Mouse (Mus musculus) layer of hippocampus, adult 6 months (tissue): ENCODE measurements around the gene Neurl3. TPM values are rescaled to one million over a fixed set of nuclear protein-coding genes. Genes with fewer than 3 reads are reported as not detected.

Experiments used
- long read RNA-seq, 2 experiments: library from polyadenylated mRNA; unstranded; transcript quantifications; one replicate each; pipeline ENCODE4 v2.0.0; 2019 to 2020
- polyA plus RNA-seq: library from polyadenylated mRNA; unstranded; fragments of <200 nt; fragmentation: Nextera tagmentation; gene quantifications from 2 replicates; pipeline ENCODE4 v1.2.3, GENCODE M21; 2021

The Neurl3 gene
- 0.50 and 0.53 TPM in 2 replicates for polyA plus RNA-seq
- long read RNA-seq, experiment 1, partial matches to known transcripts: 0 of 2 reads
- long read RNA-seq, experiment 1, other reads (novel, unspliced or antisense): 0 of 2 reads
- long read RNA-seq, experiment 2, partial matches to known transcripts: 0 of 1 reads
- long read RNA-seq, experiment 2, other reads (novel, unspliced or antisense): 0 of 1 reads

GRCm38 (mm10) chr1:36274455-36274854 lies at the start of gene Neurl3:
Gene Neurl3 (minus strand): TSS chr1:36274679.

GRCm38 (mm10) chr1:36307495-36308280 lies 33.2 kb upstream of the Neurl3 start, which contains the start of gene Arid5a:
Gene Arid5a (plus strand): TSS chr1:36307733.

GRCm38 (mm10) chr1:36244058-36244827 lies 30.2 kb downstream of the Neurl3 start, which contains the start of gene Uggt1:
Gene Uggt1 (minus strand): TSS chr1:36244720.

Other genes with a start within 250 kb of the Neurl3 start
- gene Hs6st1, start 206.3 kb downstream of the Neurl3 start, polyA plus RNA-seq: 2.1 and 2.4 TPM in 2 replicates
- gene Uggt1, start 30.0 kb downstream of the Neurl3 start, polyA plus RNA-seq: 3.9 and 5.2 TPM in 2 replicates
- 4.6 and 6.5 TPM in 2 replicates for gene Arid5a, start 33.1 kb upstream of the Neurl3 start, polyA plus RNA-seq
- gene Kansl3, start 94.5 kb upstream of the Neurl3 start, polyA plus RNA-seq: 27.8 and 28.2 TPM in 2 replicates
- 0.54 and 0.82 TPM in 2 replicates for gene Fer1l5, start 97.6 kb upstream of the Neurl3 start, polyA plus RNA-seq
- 46.7 and 47.1 TPM in 2 replicates for gene Lman2l, start 170.6 kb upstream of the Neurl3 start, polyA plus RNA-seq
- 16.9 and 24.0 TPM in 2 replicates for gene Cnnm4, start 196.9 kb upstream of the Neurl3 start, polyA plus RNA-seq
- 2.4 and 3.2 TPM in 2 replicates for gene Cnnm3, start 237.2 kb upstream of the Neurl3 start, polyA plus RNA-seq